Mouse (Mus musculus) neural tube, embryonic 14.5 days (tissue): ENCODE data around the gene Gm17783. TPM values are rescaled to one million over a fixed set of nuclear protein-coding genes. Genes with fewer than 3 reads are reported as not detected.
"Not testable (repeated sequence)": the region's sequence is repeated elsewhere in the genome, so short reads cannot be mapped to it uniquely, and the experiment has no call there.

Experiments used
- ATAC-seq: fragments of 200-750 bp; cut with Nextera tagmentation; 2 replicates; pipeline ENCODE4 v1.8.0; 2017; ENCODE audit warnings: low read depth, mild to moderate bottlenecking, moderate TSS enrichment, moderate library complexity
- H3K27ac ChIP-seq: fragments of 300-500 bp; sonication (generic); 2 replicates; pipeline ENCODE4 v1.5.1; 2014; ENCODE audit warnings: low read depth, mild to moderate bottlenecking, control low read depth, low read length, moderate library complexity, mixed read lengths
- H3K27me3 ChIP-seq: fragments of 300-500 bp; sonication (generic); 2 replicates; pipeline ENCODE4 v1.6.1; 2014; ENCODE audit warnings: low read length; ENCODE audit not compliant: control insufficient read depth, insufficient read depth
- H3K36me3 ChIP-seq: fragments of 300-500 bp; sonication (generic); 2 replicates; pipeline ENCODE4 v1.6.1; 2014; ENCODE audit warnings: low read length, mixed read lengths; ENCODE audit not compliant: control insufficient read depth, insufficient read depth
- H3K4me1 ChIP-seq: fragments of 300-500 bp; sonication (generic); 2 replicates; pipeline ENCODE4 v1.6.1; 2014; ENCODE audit warnings: low read length; ENCODE audit not compliant: control insufficient read depth, insufficient read depth
- H3K4me2 ChIP-seq: fragments of 300-500 bp; sonication (generic); 2 replicates; pipeline ENCODE4 v1.6.1; 2014; ENCODE audit warnings: mild to moderate bottlenecking, low read depth, low read length, control low read depth
- H3K4me3 ChIP-seq: fragments of 300-500 bp; sonication (generic); 2 replicates; pipeline ENCODE4 v1.5.1; 2014; ENCODE audit warnings: low read depth, low read length, control low read depth, mixed read lengths
- H3K9ac ChIP-seq: fragments of 300-500 bp; sonication (generic); replicated peaks from 2 replicates; pipeline ENCODE4 v1.6.1; 2014; ENCODE audit warnings: low read depth, mild to moderate bottlenecking, control low read depth, low read length, mixed read lengths
- H3K9me3 ChIP-seq: fragments of 300-500 bp; sonication (generic); 2 replicates; pipeline ENCODE4 v1.6.1; 2016; ENCODE audit warnings: low read length; ENCODE audit not compliant: control insufficient read depth
- WGBS: fragments of 180-500 bp; shearing (Covaris S2); extraction: QIAGEN DNeasy Blood & Tissue Kit; methylation state at CpG from one replicate; pipeline ENCODE4 v1.1.7; 2014; 5-methylcytosine and 5-hydroxymethylcytosine counted together
- polyA plus RNA-seq: library from polyadenylated mRNA; unstranded; fragments of >200 nt; fragmentation: Nextera tagmentation; extraction: Ambion mirVana; gene quantifications from 2 replicates; pipeline ENCODE4 v1.2.1, GENCODE M21; 2014

The Gm17783 gene
- polyA plus RNA-seq, 1 experiment from 2014 or later: not detected

DNA sequence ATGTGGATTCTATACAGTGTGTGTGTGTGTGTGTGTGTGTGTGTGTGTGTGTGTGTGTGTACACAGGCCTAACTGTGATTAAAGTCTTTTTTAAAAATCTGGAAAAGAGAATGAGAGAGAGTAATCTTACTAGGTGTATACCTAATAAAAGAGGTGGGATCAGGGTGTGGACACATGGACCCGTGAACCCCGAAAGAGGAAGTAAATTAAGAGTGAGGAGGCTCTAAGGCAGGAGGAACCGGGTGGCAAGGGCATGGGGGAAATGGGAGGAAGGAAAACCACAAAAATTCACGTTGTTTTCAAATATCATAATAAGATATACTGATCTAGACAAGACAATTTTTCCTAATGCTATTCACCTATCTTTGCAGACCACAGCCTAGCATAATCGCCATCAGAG is 6.3 kb downstream of the Gm17783 start:
- Histone ChIP-seq H3K27me3 (no peaks in the 10 kb centered on the region), H3K4me3 (no peak overlapping the region), H3K9me3 (no peaks in the 10 kb centered on the region), H3K4me2 (no peak overlapping the region), H3K4me1 (no peaks in the 10 kb centered on the region), H3K27ac (no peak overlapping the region), H3K9ac (no peak overlapping the region), H3K36me3 (no peaks in the 10 kb centered on the region)
- WGBS: 85% methylated on average over 5 of the region's 5 CpGs
- no peak for ATAC-seq

DNA sequence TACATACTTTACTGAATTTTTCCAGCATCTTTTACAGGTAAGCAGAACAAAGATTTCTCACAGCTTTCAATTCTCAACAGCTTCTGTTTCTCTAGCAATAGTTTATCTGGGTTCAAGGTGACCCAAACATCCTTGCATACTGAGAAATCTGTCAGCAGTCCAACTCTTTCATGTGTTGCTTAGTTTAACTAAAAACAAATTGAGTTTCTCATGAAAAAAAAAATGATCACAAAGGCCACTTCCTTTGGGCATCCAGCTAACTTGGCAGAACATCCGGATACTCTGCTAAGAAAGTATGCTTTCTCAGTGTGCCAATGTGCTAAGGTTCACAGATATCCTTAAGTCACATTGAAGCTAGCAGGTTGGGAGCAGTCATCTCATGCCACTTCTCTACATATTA is 36.5 kb downstream of the Gm17783 start:
- Histone ChIP-seq H3K27ac (no peak overlapping the region), H3K27me3 (no peaks in the 10 kb centered on the region), H3K4me3 (no peak overlapping the region), H3K36me3 (no peaks in the 10 kb centered on the region), H3K4me2 (no peak overlapping the region), H3K4me1 (no peaks in the 10 kb centered on the region), H3K9me3 (no peaks in the 10 kb centered on the region), H3K9ac (no peak overlapping the region)
- 87% methylated on average over 1 of the region's 1 CpGs for WGBS
- ATAC-seq: no peak

DNA sequence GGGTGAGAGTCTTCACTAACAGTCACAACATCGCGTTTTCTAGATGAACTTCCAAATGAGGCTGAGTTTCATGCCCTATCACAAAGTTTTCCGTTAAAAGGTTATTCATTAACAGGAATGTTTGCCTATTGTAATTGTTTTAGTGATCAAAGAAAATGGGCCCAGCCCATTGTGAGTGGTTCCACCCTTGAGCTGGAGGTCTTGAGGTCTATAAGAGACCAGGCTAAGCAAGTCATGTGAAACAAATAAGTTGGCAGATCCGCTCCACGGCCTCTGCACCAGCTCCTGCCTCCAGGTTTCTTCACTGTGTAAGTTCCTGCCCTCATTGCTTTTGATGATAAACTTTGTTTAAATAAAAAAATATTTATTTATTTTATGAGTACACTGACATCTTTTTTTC is 38.9 kb downstream of the Gm17783 start, which contains the start of gene Gm609:
Gm609 (minus strand) TSS at position 43 of the 400 bp plus-strand sequence.
- Histone ChIP-seq H3K9me3 (no peaks in the 10 kb centered on the region), H3K4me3 (no peak within 1 kb of the TSS), H3K36me3 (no peaks in the 10 kb centered on the region), H3K4me1 (no peaks in the 10 kb centered on the region), H3K4me2 (no peak within 1 kb of the TSS), H3K9ac (no peak within 1 kb of the TSS), H3K27me3 (no peaks in the 10 kb centered on the region), H3K27ac (no peak within 1 kb of the TSS)
- WGBS: 85% methylated on average over 5 of the region's 5 CpGs
- ATAC-seq: no peak

DNA sequence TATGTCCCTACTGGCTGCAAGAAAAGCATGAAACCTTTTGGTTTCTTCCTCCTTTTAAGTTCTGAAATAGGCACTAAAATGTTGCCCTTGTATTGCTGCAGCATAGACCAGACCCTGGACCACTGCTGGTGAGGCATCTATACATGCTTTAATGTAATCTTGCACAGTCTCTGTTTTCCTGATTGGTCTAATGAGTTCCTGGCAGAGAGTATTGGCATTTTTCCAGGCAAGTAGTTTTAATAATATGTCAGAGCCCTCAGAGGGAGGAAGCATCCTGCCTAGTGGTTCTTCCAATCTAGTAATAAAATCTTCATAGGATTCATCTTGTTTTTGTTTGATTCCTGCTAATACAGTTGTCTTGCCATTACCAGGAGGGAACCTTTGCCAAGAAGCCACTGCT is 54.9 kb downstream of the Gm17783 start:
- Histone ChIP-seq H3K4me2 (no peak overlapping the region), H3K36me3 (no peaks in the 10 kb centered on the region), H3K4me1 (no peaks in the 10 kb centered on the region), H3K27ac (no peak overlapping the region), H3K9ac (no peak overlapping the region), H3K9me3 (no peaks in the 10 kb centered on the region), H3K27me3 (no peaks in the 10 kb centered on the region), H3K4me3 (no peak overlapping the region)
- ATAC-seq: no peak

DNA sequence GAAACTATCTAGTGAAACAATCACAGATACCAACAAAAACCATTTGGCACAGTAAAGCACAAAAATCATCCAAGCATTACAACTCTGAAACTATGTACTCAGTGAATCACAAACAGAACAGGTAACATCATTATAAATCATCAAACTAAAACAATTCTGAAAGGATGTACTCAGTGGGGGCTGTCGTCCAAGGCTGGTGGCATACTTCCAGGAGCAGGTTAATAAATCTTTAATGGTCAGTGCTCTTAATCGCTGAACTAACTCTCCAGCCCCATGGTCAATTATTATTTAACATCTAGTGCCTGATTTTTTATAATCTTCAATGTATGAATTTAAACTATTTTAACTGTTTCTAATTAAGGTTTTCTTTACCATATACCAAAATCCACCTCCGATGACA is 60.0 kb downstream of the Gm17783 start:
- not testable (repeated sequence) for ATAC-seq, H3K36me3 ChIP-seq, H3K27me3 ChIP-seq, H3K4me3 ChIP-seq, H3K9ac ChIP-seq, H3K9me3 ChIP-seq, H3K27ac ChIP-seq, H3K4me2 ChIP-seq, H3K4me1 ChIP-seq
- WGBS: 62% methylated on average over 3 of the region's 3 CpGs

Other genes starting within 250 kb of the Gm17783 start
- gene Cd200, start 123.0 kb downstream of the Gm17783 start, polyA plus RNA-seq: 332 and 392 TPM in 2 replicates
- gene Gm609, start 39.1 kb downstream of the Gm17783 start, polyA plus RNA-seq: not detected in 2 replicates
- not detected in 2 replicates for gene Slc9c1, start 3.3 kb upstream of the Gm17783 start, polyA plus RNA-seq
- not detected in 2 replicates for gene Gcsam, start 78.3 kb upstream of the Gm17783 start, polyA plus RNA-seq
- 0.12 TPM in 1 of 2 replicates, not detected in the other for gene BC016579, start 122.0 kb upstream of the Gm17783 start, polyA plus RNA-seq
- gene Tmprss7, start 161.6 kb upstream of the Gm17783 start, polyA plus RNA-seq: 0.63 and 0.68 TPM in 2 replicates
- 610 and 624 TPM in 2 replicates for gene Tagln3, start 192.6 kb upstream of the Gm17783 start, polyA plus RNA-seq
- 39.5 and 40.7 TPM in 2 replicates for gene Abhd10, start 210.9 kb upstream of the Gm17783 start, polyA plus RNA-seq